Mouse (Mus musculus): Measurements from ENCODE around the gene Chst11. TPM values are rescaled to one million over a fixed set of nuclear protein-coding genes. Genes with fewer than 3 reads are reported as not detected.

Chst11 gene
- 29.6 TPM for polyA plus RNA-seq (2015; fragmentation: Illumina TruSeq; extraction: RNeasy Lipid Tissue Mini Kit (QIAGEN cat#74804); ENCODE audit: low read depth, low replicate concordance)

DNA sequence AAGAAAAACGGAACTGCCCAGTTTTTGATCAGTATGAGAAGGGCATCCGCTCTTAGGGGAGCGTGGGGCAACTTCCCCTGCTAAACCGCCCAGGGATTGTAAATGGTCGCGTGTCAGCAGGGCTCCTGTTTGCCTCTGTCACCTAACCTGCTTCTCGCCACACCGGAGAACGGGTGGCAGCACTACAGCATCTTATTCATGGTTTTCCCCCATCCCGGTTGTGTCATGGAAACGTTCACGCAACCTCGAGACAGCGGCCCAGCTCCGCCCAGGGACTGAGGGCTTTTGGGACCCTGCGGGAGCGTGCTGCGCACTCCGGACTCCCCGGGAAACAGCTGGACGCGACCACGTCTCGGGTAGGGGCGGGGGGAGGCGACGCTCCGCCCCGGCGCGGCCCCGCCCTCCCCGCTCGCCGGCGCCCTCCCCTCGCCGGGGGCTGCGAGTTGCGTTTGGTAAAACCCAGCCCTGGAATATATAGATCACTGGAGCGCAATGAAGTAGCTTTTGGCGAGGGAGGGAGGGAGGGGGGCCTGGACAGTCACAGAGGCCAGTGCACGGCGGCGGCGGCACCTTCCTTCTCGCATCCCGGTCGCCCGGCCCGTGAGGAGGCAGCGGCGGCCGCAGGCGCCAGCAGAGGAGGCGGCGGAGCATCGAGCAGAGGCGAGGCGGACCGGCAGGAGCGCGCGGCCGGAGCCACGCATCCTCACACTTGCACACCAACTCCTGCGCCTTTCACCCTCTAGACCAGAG, at the start of gene Chst11:
Gene Chst11, plus strand, starts transcription at position 549 of the 750 bp plus-strand sequence.

Other genes starting within 250 kb of the Chst11 start
- gene Nfyb, start 221.4 kb upstream of the Chst11 start, polyA plus RNA-seq (2015; fragmentation: Illumina TruSeq; extraction: RNeasy Lipid Tissue Mini Kit (QIAGEN cat#74804); ENCODE audit: low read depth, low replicate concordance) = 55.4 TPM
- gene Txnrd1, start 151.5 kb upstream of the Chst11 start, polyA plus RNA-seq (2015; fragmentation: Illumina TruSeq; extraction: RNeasy Lipid Tissue Mini Kit (QIAGEN cat#74804); ENCODE audit: low read depth, low replicate concordance) = 49.7 TPM
- gene Eid3, start 118.9 kb upstream of the Chst11 start, polyA plus RNA-seq (2015; fragmentation: Illumina TruSeq; extraction: RNeasy Lipid Tissue Mini Kit (QIAGEN cat#74804); ENCODE audit: low read depth, low replicate concordance) = 0.59 TPM

Measured in brain, adult 10 weeks (tissue).